Mouse (Mus musculus): ENCODE measurements around the gene Olfr222.
"Not testable (repeated sequence)": the region's sequence is repeated elsewhere in the genome, so short reads cannot be mapped to it uniquely, and the experiment has no call there.

Gene Olfr222

GRCm38 (mm10) chr11:59576135-59576534 is at the start of gene Olfr222:
TSS of gene Olfr222 (minus strand) at chr11:59576235.
- DNase-seq = not testable (repeated sequence)

- peak; percentile 58 for DNase-seq
These were observed 48.1 kb upstream of the Olfr222 start for GRCm38 (mm10) chr11:59624017-59624630.

- DNase-seq = no peak
These were observed 46.2 kb upstream of the Olfr222 start for GRCm38 (mm10) chr11:59622214-59622613.

- DNase-seq = not testable (repeated sequence)
These were observed 41.0 kb upstream of the Olfr222 start for GRCm38 (mm10) chr11:59616986-59617385.

GRCm38 (mm10) chr11:59614120-59614519 is 38.1 kb upstream of the Olfr222 start:
- peak; percentile 25 for DNase-seq

GRCm38 (mm10) chr11:59611646-59612045 is 35.6 kb upstream of the Olfr222 start:
- DNase-seq = no peak

- no peak for DNase-seq
These were observed 26.3 kb upstream of the Olfr222 start for GRCm38 (mm10) chr11:59602287-59602686.

GRCm38 (mm10) chr11:59600872-59601271 is 24.8 kb upstream of the Olfr222 start:
- DNase-seq = no peak

GRCm38 (mm10) chr11:59599211-59599610 is 23.2 kb upstream of the Olfr222 start:
- no peak for DNase-seq

- no peak for DNase-seq
These were observed 20.9 kb upstream of the Olfr222 start for GRCm38 (mm10) chr11:59596950-59597349.

GRCm38 (mm10) chr11:59596091-59596490 is 20.1 kb upstream of the Olfr222 start:
- DNase-seq = no peak

GRCm38 (mm10) chr11:59593189-59593588 is 17.2 kb upstream of the Olfr222 start, which contains the start of gene Olfr223:
TSS of gene Olfr223 (minus strand) at chr11:59593289.
- DNase-seq = no peak

GRCm38 (mm10) chr11:59589496-59589895 is 13.5 kb upstream of the Olfr222 start:
- DNase-seq = no peak

- DNase-seq = peak; percentile 16
These were observed 8.5 kb upstream of the Olfr222 start for GRCm38 (mm10) chr11:59584539-59584938.

GRCm38 (mm10) chr11:59575726-59576125 is 309 bp downstream of the Olfr222 start:
- no peak for DNase-seq

- DNase-seq = no peak
These were observed 6.7 kb downstream of the Olfr222 start for GRCm38 (mm10) chr11:59569306-59569705.

GRCm38 (mm10) chr11:59562837-59563236 is 13.2 kb downstream of the Olfr222 start:
- DNase-seq = no peak

GRCm38 (mm10) chr11:59562336-59562735 is 13.7 kb downstream of the Olfr222 start:
- no peak for DNase-seq

GRCm38 (mm10) chr11:59560906-59561305 is 15.1 kb downstream of the Olfr222 start:
- DNase-seq = no peak

GRCm38 (mm10) chr11:59554535-59554934 is 21.5 kb downstream of the Olfr222 start:
- no peak for DNase-seq

- no peak for DNase-seq
These were observed 21.9 kb downstream of the Olfr222 start for GRCm38 (mm10) chr11:59554127-59554526.

- no peak for DNase-seq
These were observed 32.0 kb downstream of the Olfr222 start for GRCm38 (mm10) chr11:59544005-59544404.

- no peak for DNase-seq
These were observed 32.7 kb downstream of the Olfr222 start for GRCm38 (mm10) chr11:59543376-59543775.

- DNase-seq = no peak
These were observed 33.6 kb downstream of the Olfr222 start for GRCm38 (mm10) chr11:59542442-59542841.

- no peak for DNase-seq
These were observed 34.7 kb downstream of the Olfr222 start, which contains the start of gene Nlrp3 for GRCm38 (mm10) chr11:59541324-59541723. TSS of gene Nlrp3 (plus strand) at chr11:59541568.

Measured in kidney, adult 18-20 months (tissue).